Comparison of ENCODE assay signal across 10 mouse cellular contexts in genomic region chr3:65927101-65927501, GRCm38 (mm10). TPM values are rescaled to one million over a fixed set of nuclear protein-coding genes. Genes with fewer than 3 reads are reported as not detected.
DNase-seq lines count a peak whose midpoint lies in the region; ATAC-seq lines count a peak whose summit lies in the region.
"Had no signal": no experiment of that assay in that cellular context is flagged by ENCODE, and none has a peak within 500 bp of the region (broad histone marks: within the 10 kb centered on the region; RNA-seq: fewer than 3 reads in every experiment).

No protein-coding gene starts in this region.

- WGBS in heart, embryonic 13.5 days, result 71% methylated on average over 4 of the region's 4 CpGs
- WGBS in midbrain, embryonic 10.5 days, result 73% methylated on average over 4 of the region's 4 CpGs
- 83% methylated on average over 4 of the region's 4 CpGs for WGBS in midbrain, embryonic 15.5 days
- 84% methylated on average over 4 of the region's 4 CpGs for WGBS in forebrain, embryonic 13.5 days

- H3K27ac ChIP-seq in heart, embryonic 13.5 days (replicated peaks), result peak overlapping the region; percentile 34
- peak overlapping the region; percentile 88 for H3K27ac ChIP-seq in midbrain, embryonic 10.5 days (replicated peaks)
- no peak overlapping the region for H3K27ac ChIP-seq in midbrain, embryonic 15.5 days
- no peak overlapping the region for H3K27ac ChIP-seq in forebrain, embryonic 13.5 days
- H3K27ac ChIP-seq: hindbrain, embryonic 13.5 days; liver, embryonic 12.5 days had no signal

- no peak for ATAC-seq in heart, embryonic 13.5 days (ENCODE audit: extremely low read depth, insufficient number of reproducible peaks, low FRiP score, low TSS enrichment)
- no peak for ATAC-seq in midbrain, embryonic 15.5 days (replicated peaks)
- no peak for ATAC-seq in forebrain, embryonic 13.5 days
- ATAC-seq: liver, embryonic 12.5 days had no signal

- peaks cover 33% of the 10 kb centered on the region for H3K4me1 ChIP-seq in heart, embryonic 13.5 days
- peaks cover 35% of the 10 kb centered on the region for H3K4me1 ChIP-seq in midbrain, embryonic 10.5 days
- H3K4me1 ChIP-seq in midbrain, embryonic 15.5 days, result peaks cover 14% of the 10 kb centered on the region
- peaks cover 16% of the 10 kb centered on the region for H3K4me1 ChIP-seq in forebrain, embryonic 13.5 days

- intact Hi-C loops in heart, postnatal 36 days (cut with DNase I), result loop anchor here (5.0 kb wide), 1 partner anchor 260 kb away; the partner anchor contains the start of gene Lekr1

- peak overlapping the region; percentile 24; the same call in 1 of the 2 replicates for H3K4me2 ChIP-seq in heart, embryonic 13.5 days
- H3K4me2 ChIP-seq in midbrain, embryonic 15.5 days, result no peak overlapping the region
- no peak overlapping the region for H3K4me2 ChIP-seq in forebrain, embryonic 13.5 days
- H3K4me2 ChIP-seq: hindbrain, embryonic 13.5 days; liver, embryonic 12.5 days had no signal

- H3K9ac ChIP-seq in heart, embryonic 13.5 days, result 0 out of 2 replicates have a peak overlapping the region, but pooled peaks have one; percentile 24
- no peak overlapping the region for H3K9ac ChIP-seq in midbrain, embryonic 15.5 days
- H3K9ac ChIP-seq in forebrain, embryonic 13.5 days, result no peak overlapping the region
- H3K9ac ChIP-seq: hindbrain, embryonic 13.5 days; liver, embryonic 12.5 days had no signal

- no peak overlapping the region for H3K4me3 ChIP-seq in heart, embryonic 13.5 days
- no peak overlapping the region for H3K4me3 ChIP-seq in midbrain, embryonic 10.5 days
- no peak overlapping the region for H3K4me3 ChIP-seq in midbrain, embryonic 15.5 days
- H3K4me3 ChIP-seq in forebrain, embryonic 13.5 days, result no peak overlapping the region
- H3K4me3 ChIP-seq: hindbrain, embryonic 13.5 days; liver, embryonic 12.5 days had no signal

- no peaks in the 10 kb centered on the region for H3K9me3 ChIP-seq in heart, embryonic 13.5 days
- H3K9me3 ChIP-seq in midbrain, embryonic 10.5 days (replicated peaks), result no peaks in the 10 kb centered on the region
- no peaks in the 10 kb centered on the region for H3K9me3 ChIP-seq in midbrain, embryonic 15.5 days
- H3K9me3 ChIP-seq in forebrain, embryonic 13.5 days (replicated peaks), result no peaks in the 10 kb centered on the region
- H3K9me3 ChIP-seq: hindbrain, embryonic 13.5 days; liver, embryonic 12.5 days had no signal

- DNase-seq in adrenal gland, adult (ENCODE audit: inconsistent age in 2 of 2, low spot score in 1 of 2), result peak; percentile 45 to 73
- DNase-seq in adrenal gland, postnatal 4 days (ENCODE audit: low spot score in 2 of 2), result no peak
- no peak for DNase-seq in heart, postnatal 36 days
- DNase-seq in midbrain, embryonic 10.5 days (ENCODE audit: low spot score), result no peak
- DNase-seq in urinary bladder, postnatal 25 days (ENCODE audit: low spot score), result no peak

- H3K27me3 ChIP-seq in heart, embryonic 13.5 days (replicated peaks), result no peaks in the 10 kb centered on the region
- peaks cover 13% of the 10 kb centered on the region; the same call in 1 of the 2 replicates for H3K27me3 ChIP-seq in midbrain, embryonic 10.5 days (ENCODE audit: low read depth, poor library complexity, severe bottlenecking)
- H3K27me3 ChIP-seq in midbrain, embryonic 15.5 days (replicated peaks), result no peaks in the 10 kb centered on the region
- H3K27me3 ChIP-seq in forebrain, embryonic 13.5 days, result no peaks in the 10 kb centered on the region
- H3K27me3 ChIP-seq: liver, embryonic 12.5 days had no signal

- no peaks in the 10 kb centered on the region for H3K36me3 ChIP-seq in heart, embryonic 13.5 days
- no peaks in the 10 kb centered on the region for H3K36me3 ChIP-seq in midbrain, embryonic 10.5 days
- H3K36me3 ChIP-seq in midbrain, embryonic 15.5 days (replicated peaks), result no peaks in the 10 kb centered on the region
- no peaks in the 10 kb centered on the region for H3K36me3 ChIP-seq in forebrain, embryonic 13.5 days (ENCODE audit: poor library complexity, severe bottlenecking)
- H3K36me3 ChIP-seq: hindbrain, embryonic 13.5 days; liver, embryonic 12.5 days had no signal

RNA-seq across cellular contexts. Expression of gene Ccnl1, which starts 30.9 kb away (rescaled TPM):
- total RNA-seq in adrenal gland, postnatal 4 days (2021), result 100 to 1,000 TPM; 109 to 117 TPM
- 61.2 and 67.7 TPM in 2 replicates for polyA plus RNA-seq in heart, embryonic 13.5 days (2015; fragmentation: Nextera tagmentation; extraction: Ambion mirVana)
- 10 to 100 TPM; 19.2 to 21.6 TPM for total RNA-seq in heart, postnatal 36 days (2021)
- 98.2 and 106 TPM in 2 replicates for polyA plus RNA-seq in midbrain, embryonic 10.5 days (2016; fragmentation: Nextera tagmentation; extraction: Ambion mirVana)
- polyA plus RNA-seq in midbrain, embryonic 15.5 days (2015; fragmentation: Nextera tagmentation; extraction: Ambion mirVana), result 68.6 and 69.9 TPM in 2 replicates
- polyA plus RNA-seq in forebrain, embryonic 13.5 days (2015; fragmentation: Nextera tagmentation; extraction: Ambion mirVana), result 86.3 and 95.3 TPM in 2 replicates

Comparison
In these comparisons a context has a peak if more than half of its experiments do, and no peak if none do; other contexts are left out.
1. DNase-seq: peak in adrenal gland, adult (2 of 2); none in adrenal gland, postnatal 4 days (0 of 2), heart, postnatal 36 days (0 of 2), midbrain, embryonic 10.5 days (single experiment) and urinary bladder, postnatal 25 days (single experiment).
2. H3K27ac ChIP-seq: peak in heart, embryonic 13.5 days (single experiment) and midbrain, embryonic 10.5 days (single experiment); none in midbrain, embryonic 15.5 days (single experiment) and forebrain, embryonic 13.5 days (single experiment).